Mouse (Mus musculus) cerebellum, adult 2 months (tissue): ENCODE results near the gene Olfr469. TPM values are rescaled to one million over a fixed set of nuclear protein-coding genes. Genes with fewer than 3 reads are reported as not detected.
"Not testable (repeated sequence)": the region's sequence is repeated elsewhere in the genome, so short reads cannot be mapped to it uniquely, and the experiment has no call there.

Source experiments
- DNase-seq, 2 experiments: peaks; one replicate each; pipeline ENCODE4 v3.0.0; 2021
- H3K27ac ChIP-seq: fragments of 200-500 bp; 2 replicates; pipeline ENCODE4 v1.5.1; 2012; ENCODE audit warnings: low read length, control low read depth, inconsistent platforms; ENCODE audit not compliant: insufficient read depth
- H3K27me3 ChIP-seq: fragments of 200-500 bp; 2 replicates; pipeline ENCODE4 v1.6.1; 2012; ENCODE audit warnings: inconsistent platforms, mild to moderate bottlenecking, low read length, moderate library complexity; ENCODE audit not compliant: control insufficient read depth, insufficient read depth
- H3K4me1 ChIP-seq: fragments of 200-500 bp; 2 replicates; pipeline ENCODE4 v1.6.1; 2011; ENCODE audit warnings: low read length; ENCODE audit not compliant: control insufficient read depth, insufficient read depth
- H3K4me3 ChIP-seq: fragments of 200-500 bp; replicated peaks from 2 replicates; pipeline ENCODE3; 2011; ENCODE audit warnings: mild to moderate bottlenecking, low read depth, low read length, control low read depth; ENCODE audit not compliant: insufficient read depth
- CTCF ChIP-seq: fragments of 200-500 bp; IDR thresholded peaks from 2 replicates; pipeline ENCODE4 v1.5.1; 2011; ENCODE audit warnings: low read depth, mild to moderate bottlenecking, control low read depth, low read length, moderate library complexity, borderline replicate concordance; ENCODE audit not compliant: insufficient read depth
- POLR2A ChIP-seq: fragments of 200-500 bp; IDR thresholded peaks from 2 replicates; pipeline ENCODE4 v1.6.1; 2011; ENCODE audit warnings: low read length, control low read depth, borderline replicate concordance; ENCODE audit not compliant: insufficient read depth
- WGBS: fragments of 180-500 bp; shearing (Covaris S2); methylation state at CpG from one replicate; pipeline ENCODE4 v1.1.7; 2018; 5-methylcytosine and 5-hydroxymethylcytosine counted together
- polyA plus RNA-seq: library from polyadenylated mRNA; depleted of rRNA; stranded (reverse); fragments of >200 nt; gene quantifications from 2 replicates; pipeline ENCODE4 v1.2.3, GENCODE M21; 2012; rRNA removed

Gene Olfr469
- not detected in 2 replicates for polyA plus RNA-seq

DNA sequence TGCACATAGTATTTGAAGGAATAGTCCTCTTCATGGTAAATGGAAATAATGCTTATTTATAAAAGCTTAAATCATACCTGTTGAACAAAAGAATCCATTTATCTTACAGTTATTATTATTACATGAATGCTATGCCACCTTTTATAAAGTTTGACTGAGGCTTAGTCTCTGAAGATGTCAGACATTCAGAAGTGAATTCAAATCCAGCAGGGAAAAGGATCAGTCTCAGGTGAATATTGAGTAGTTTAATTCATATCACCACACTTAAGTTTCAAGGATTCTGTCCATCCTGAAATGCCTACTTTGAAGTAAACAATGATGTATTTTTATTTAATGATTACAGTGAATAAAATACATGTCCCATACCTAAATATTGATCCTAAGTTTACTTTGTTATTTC, at the start of gene Olfr469:
Gene Olfr469 (minus strand): TSS at position 101 of the 400 bp plus-strand sequence.
- not testable (repeated sequence) for H3K27ac ChIP-seq, DNase-seq, H3K4me3 ChIP-seq, H3K27me3 ChIP-seq, H3K4me1 ChIP-seq

DNA sequence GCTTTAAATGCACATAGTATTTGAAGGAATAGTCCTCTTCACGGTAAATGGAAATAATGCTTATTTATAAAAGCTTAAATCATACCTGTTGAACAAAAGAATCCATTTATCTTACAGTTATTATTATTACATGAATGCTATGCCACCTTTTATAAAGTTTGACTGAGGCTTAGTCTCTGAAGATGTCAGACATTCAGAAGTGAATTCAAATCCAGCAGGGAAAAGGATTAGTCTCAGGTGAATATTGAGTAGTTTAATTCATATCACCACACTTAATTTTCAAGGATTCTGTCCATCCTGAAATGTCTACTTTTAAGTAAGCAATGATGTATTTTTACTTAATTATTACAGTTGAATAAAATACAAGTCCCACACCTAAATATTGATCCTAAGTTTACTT, 22.0 kb upstream of the Olfr469 start, which contains the start of gene Olfr470:
Gene Olfr470 (minus strand): TSS at position 101 of the 400 bp plus-strand sequence.
- H3K4me1 ChIP-seq, H3K27me3 ChIP-seq, H3K4me3 ChIP-seq, DNase-seq, H3K27ac ChIP-seq: not testable (repeated sequence)
- 74% methylated on average over 1 of the region's 1 CpGs for WGBS

DNA sequence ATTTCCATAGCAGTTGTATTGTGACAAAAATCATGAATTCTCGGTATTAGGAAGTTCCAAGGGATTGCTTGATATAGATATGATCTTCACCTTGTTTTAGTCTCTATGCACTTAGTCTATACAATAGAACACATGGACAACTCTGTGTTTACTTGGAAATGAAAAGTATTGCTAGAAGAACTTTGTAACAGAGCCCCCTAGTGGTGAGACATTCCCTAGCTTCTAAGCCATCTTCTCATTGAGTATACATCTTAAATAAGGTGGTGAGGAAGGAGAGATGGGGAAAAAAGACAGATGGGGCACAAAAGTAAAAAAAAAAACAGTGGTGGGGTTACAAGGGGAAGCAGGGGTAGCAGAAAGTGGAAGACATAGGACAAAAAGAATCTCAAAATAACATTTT, 16.4 kb upstream of the Olfr469 start:
- Histone ChIP-seq H3K27ac (no peak overlapping the region), H3K4me3 (no peak overlapping the region), H3K27me3 (no peaks in the 10 kb centered on the region), H3K4me1 (no peaks in the 10 kb centered on the region)
- WGBS, result 78% methylated on average over 1 of the region's 1 CpGs
- DNase-seq, result no peak
- TF ChIP-seq CTCF (no peak), POLR2A (no peak)

DNA sequence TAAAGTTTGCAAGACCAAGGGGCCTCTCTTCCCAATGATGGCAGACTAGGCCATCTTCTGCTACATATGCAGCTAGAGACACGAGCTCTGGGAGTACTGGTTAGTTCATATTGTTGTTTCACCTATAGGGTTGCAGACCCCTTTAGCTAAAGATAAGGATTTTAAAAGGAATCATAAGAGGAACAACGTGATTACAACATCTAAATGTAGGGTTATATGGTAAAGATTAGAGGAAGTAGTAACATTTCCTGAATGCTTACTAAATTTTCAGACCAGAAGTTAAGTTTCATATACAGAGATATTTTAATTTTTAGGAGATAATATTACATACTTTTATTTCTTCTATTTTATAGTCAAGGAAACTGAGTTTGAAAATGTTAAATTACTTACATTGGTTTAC, 1.5 kb downstream of the Olfr469 start:
- WGBS, result 49% methylated on average over 2 of the region's 2 CpGs
- H3K27ac ChIP-seq, H3K27me3 ChIP-seq, H3K4me1 ChIP-seq, DNase-seq, H3K4me3 ChIP-seq: not testable (repeated sequence)

DNA sequence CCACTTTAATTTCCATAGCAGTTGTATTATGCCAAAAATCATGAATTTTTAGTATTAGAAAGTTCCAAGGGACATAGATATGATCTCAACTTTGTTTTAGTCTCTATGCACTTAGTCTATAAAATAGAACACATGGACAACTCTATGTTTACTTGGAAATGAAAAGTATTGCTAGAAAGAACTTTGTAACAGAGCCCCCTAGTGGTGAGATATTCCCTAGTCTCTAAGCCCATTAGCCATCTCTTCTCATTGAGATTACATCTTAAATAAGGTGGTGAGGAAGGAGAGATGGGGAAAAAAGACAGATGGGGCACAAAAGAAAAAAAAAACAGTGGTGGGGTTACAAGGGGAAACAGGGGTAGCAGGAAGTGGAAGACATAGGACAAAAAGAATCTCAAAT, 5.9 kb downstream of the Olfr469 start:
- no peak for DNase-seq

DNA sequence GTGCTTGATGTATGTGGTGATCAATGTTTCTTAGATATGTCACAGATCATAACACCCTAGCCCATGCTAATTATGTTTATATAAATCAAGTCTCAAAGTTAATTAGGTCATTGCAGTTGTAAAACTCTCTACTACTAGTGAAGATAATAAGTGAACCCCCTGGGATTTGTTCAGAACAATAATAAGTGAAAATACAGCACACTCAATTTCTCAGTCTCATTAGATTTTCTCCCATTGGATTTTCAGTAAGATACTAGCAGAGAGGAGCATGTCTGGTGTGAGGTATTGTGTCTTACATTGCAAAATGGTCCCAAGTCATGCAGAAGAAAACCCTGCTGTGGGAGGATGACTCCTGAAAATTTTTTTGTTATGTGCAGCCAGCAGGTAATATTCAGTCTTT, 13.4 kb downstream of the Olfr469 start, which contains the start of gene Olfr467:
Gene Olfr467 (plus strand): TSS at position 301 of the 400 bp plus-strand sequence.
- Histone ChIP-seq H3K4me1 (no peaks in the 10 kb centered on the region), H3K4me3 (no peak within 1 kb of the TSS), H3K27me3 (no peaks in the 10 kb centered on the region), H3K27ac (no peak within 1 kb of the TSS)
- TF ChIP-seq POLR2A (no peak), CTCF (no peak)
- DNase-seq, result no peak

More for the DNA sequence above, 5.9 kb downstream of the Olfr469 start:
- TF ChIP-seq POLR2A, result no peak
- TF ChIP-seq CTCF, result no peak
- Histone ChIP-seq H3K4me3 (no peak overlapping the region), H3K27me3 (no peaks in the 10 kb centered on the region), H3K4me1 (no peaks in the 10 kb centered on the region), H3K27ac (no peak overlapping the region)

DNA sequence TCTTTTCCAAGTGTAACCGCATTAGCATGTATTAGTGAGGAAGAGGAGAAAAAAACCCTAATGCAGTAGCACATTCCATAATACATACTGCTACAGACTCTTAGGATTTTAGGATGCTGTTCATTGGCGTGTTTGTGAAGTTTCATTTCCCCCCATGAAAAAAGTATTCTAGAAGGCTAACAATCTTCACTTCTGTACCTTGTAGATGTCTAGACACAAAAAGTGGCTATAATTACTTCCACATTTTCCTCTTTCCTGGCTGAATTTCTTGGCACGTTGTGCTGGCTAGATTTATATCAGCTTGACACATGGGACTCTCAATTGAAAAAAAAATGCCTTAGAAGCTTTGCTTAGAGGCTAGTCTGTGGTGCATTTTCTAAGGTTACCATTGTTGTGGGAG, 23.2 kb downstream of the Olfr469 start:
- 62% methylated on average over 3 of the region's 3 CpGs for WGBS
- no peaks in the 10 kb centered on the region for H3K4me1 ChIP-seq
- no peaks in the 10 kb centered on the region for H3K27me3 ChIP-seq
- DNase-seq, result no peak
- no peak overlapping the region for H3K4me3 ChIP-seq
- no peak overlapping the region for H3K27ac ChIP-seq
- TF ChIP-seq CTCF (no peak), POLR2A (no peak)

DNA sequence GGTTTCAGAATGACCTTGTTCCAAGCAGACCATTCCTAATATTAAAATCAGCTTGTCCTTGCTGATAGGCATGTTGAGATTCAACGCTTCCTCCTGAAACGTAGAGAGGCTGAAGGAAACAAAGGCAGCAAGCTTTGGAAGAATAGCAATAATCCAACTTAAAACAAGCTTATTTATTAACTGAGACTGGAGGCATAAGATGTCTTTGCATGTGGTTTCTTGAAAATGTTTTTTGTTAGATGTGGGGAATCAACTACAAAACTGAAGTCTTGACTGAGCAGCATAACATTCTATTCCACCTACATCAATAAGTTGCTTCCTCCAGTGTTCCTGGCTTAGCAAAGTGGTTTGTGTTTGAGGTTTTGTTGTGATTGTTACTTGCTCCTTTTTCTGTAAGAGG, 24.2 kb downstream of the Olfr469 start, which contains the start of gene Ovch2:
Gene Ovch2 (minus strand): TSS at position 101 of the 400 bp plus-strand sequence.
- Histone ChIP-seq H3K4me3 (no peak within 1 kb of the TSS), H3K27ac (no peak within 1 kb of the TSS), H3K4me1 (no peaks in the 10 kb centered on the region), H3K27me3 (no peaks in the 10 kb centered on the region)
- DNase-seq, result no peak
- TF ChIP-seq CTCF (no peak), POLR2A (no peak)
- 86% methylated on average over 2 of the region's 2 CpGs for WGBS

DNA sequence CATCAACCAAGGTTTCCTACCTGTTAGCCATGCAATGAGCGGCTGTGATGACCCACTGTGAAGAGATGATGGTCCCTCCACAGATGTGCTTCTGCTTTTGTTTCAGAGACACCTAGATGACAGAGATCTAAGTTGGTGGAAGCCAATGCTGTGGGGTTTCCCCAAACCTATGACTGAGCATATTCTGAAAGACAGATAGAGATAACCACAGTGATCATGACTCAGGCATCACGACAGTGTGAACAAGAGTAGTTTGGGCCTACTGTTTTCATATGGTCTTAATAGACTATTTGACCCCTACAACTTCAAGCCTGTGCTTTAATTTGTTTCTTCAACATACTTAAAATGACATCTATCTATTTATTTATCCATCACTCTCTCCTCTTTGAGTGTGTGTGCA, 28.8 kb downstream of the Olfr469 start:
- H3K4me1 ChIP-seq, result no peaks in the 10 kb centered on the region
- WGBS, result 90% methylated on average over 2 of the region's 2 CpGs
- TF ChIP-seq POLR2A (no peak), CTCF (no peak)
- H3K4me3 ChIP-seq, result no peak overlapping the region
- no peak for DNase-seq
- H3K27me3 ChIP-seq, result no peaks in the 10 kb centered on the region
- H3K27ac ChIP-seq, result no peak overlapping the region
